Mouse (Mus musculus): Measurements from ENCODE around the gene Adcy4. TPM values are rescaled to one million over a fixed set of nuclear protein-coding genes. Genes with fewer than 3 reads are reported as not detected.
"Not testable (repeated sequence)": the region's sequence is repeated elsewhere in the genome, so short reads cannot be mapped to it uniquely, and the experiment has no call there.

Gene Adcy4
- polyA plus RNA-seq, 1 experiment from 2014 or later, result 1.9 TPM

DNA sequence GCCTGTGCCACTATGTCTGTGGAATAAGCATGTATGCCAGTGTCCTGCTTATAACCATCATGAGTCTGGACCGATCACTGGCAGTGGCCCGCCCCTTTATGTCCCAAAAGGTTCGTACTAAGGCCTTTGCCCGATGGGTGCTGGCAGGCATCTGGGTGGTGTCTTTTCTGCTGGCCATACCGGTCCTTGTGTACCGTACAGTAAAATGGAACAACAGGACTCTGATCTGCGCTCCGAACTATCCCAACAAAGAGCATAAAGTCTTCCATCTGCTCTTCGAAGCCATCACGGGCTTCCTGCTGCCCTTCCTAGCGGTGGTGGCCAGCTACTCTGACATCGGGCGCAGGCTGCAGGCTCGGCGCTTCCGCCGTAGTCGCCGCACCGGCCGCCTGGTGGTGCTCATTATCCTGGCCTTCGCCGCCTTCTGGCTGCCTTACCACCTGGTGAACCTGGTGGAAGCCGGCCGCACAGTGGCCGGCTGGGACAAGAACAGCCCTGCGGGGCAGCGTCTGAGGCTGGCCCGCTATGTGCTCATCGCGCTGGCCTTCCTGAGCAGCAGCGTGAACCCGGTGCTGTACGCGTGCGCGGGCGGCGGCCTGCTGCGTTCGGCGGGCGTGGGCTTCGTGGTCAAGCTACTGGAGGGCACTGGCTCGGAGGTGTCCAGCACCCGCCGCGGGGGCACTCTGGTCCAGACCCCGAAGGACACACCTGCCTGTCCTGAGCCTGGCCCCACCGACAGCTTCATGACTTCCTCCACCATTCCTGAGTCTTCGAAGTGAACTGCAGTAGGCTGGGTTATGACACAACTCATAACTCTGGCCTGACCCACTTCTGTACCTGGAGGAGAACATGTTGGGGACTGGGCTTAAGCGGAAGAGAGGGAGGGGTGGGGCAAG is 16.1 kb downstream of the Adcy4 start:
- H3K9me3 ChIP-seq (replicated peaks; ENCODE audit: control insufficient read depth, low read length), result no peaks in the 10 kb centered on the region
- no peak overlapping the region for H3K27ac ChIP-seq (ENCODE audit: low read depth, low read length)
- H3K4me3 ChIP-seq (ENCODE audit: low read depth, low read length), result peak overlapping the region; percentile 39
- peaks cover 4% of the 10 kb centered on the region; the same call in 1 of the 2 replicates for H3K4me1 ChIP-seq (ENCODE audit: control insufficient read depth, insufficient read depth, low read length)
- peak; percentile 66 for ATAC-seq
- peak; percentile 48 for DNase-seq (ENCODE audit: low spot score)
- 13% methylated on average over 52 of the region's 52 CpGs for WGBS
- peak overlapping the region; percentile 57 for H3K9ac ChIP-seq (ENCODE audit: low read length)
- peaks cover 39% of the 10 kb centered on the region for H3K27me3 ChIP-seq (replicated peaks; ENCODE audit: control insufficient read depth, insufficient read depth, low read length)
- H3K4me2 ChIP-seq (ENCODE audit: low read length), result peak overlapping the region; percentile 58
- H3K36me3 ChIP-seq (ENCODE audit: control insufficient read depth, insufficient read depth, low read length), result no peaks in the 10 kb centered on the region

- H3K27me3 ChIP-seq (replicated peaks; ENCODE audit: control insufficient read depth, insufficient read depth, low read length), result peaks cover 58% of the 10 kb centered on the region
- H3K4me1 ChIP-seq (ENCODE audit: control insufficient read depth, insufficient read depth, low read length), result peaks cover 8% of the 10 kb centered on the region; the same call in 1 of the 2 replicates
- no peaks in the 10 kb centered on the region for H3K36me3 ChIP-seq (ENCODE audit: control insufficient read depth, insufficient read depth, low read length)
- no peak within 1 kb of the TSS for H3K27ac ChIP-seq (ENCODE audit: low read depth, low read length)
- no peak within 1 kb of the TSS for H3K4me2 ChIP-seq (ENCODE audit: low read length)
- H3K9ac ChIP-seq (ENCODE audit: low read length), result no peak within 1 kb of the TSS
- no peak within 1 kb of the TSS for H3K4me3 ChIP-seq (ENCODE audit: low read depth, low read length)
- no peak for ATAC-seq
- H3K9me3 ChIP-seq (replicated peaks; ENCODE audit: control insufficient read depth, low read length), result no peaks in the 10 kb centered on the region
- WGBS, result 78% methylated on average over 4 of the region's 4 CpGs
- no peak for DNase-seq (ENCODE audit: low spot score)
Measured at GRCm38 (mm10) chr14:55765696-55766095, 18.2 kb downstream of the Adcy4 start, which contains the start of gene Ltb4r1. TSS of gene Ltb4r1 (plus strand) at chr14:55765962.

DNA sequence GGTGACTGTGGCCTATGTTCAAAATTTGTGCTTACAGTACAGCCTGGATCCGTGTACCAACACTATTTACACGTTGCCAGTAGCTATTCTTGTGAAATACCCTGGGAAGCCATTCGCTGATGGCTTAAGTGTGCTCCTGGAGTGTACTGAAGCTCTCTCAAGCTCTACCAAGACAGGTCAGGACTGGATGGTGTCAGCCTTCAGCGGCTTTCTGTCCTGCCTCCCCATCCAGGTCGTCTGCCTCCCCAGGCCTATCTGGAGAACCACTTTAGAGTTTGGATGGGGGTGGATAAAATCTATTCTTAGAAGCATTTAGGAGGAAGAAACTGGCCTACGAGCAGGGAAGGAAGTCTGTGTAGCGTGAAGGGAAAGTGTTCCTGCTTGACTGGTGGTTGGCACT is 20.7 kb downstream of the Adcy4 start:
- ATAC-seq, result no peak
- Histone ChIP-seq H3K4me3 (ENCODE audit: low read depth, low read length) (no peak overlapping the region), H3K36me3 (ENCODE audit: control insufficient read depth, insufficient read depth, low read length) (no peaks in the 10 kb centered on the region), H3K9ac (ENCODE audit: low read length) (no peak overlapping the region), H3K4me1 (ENCODE audit: control insufficient read depth, insufficient read depth, low read length) (peaks cover 8% of the 10 kb centered on the region; the same call in 1 of the 2 replicates), H3K27ac (ENCODE audit: low read depth, low read length) (no peak overlapping the region), H3K4me2 (ENCODE audit: low read length) (0 out of 2 replicates have a peak overlapping the region, but pooled peaks have one; percentile 92), H3K9me3 (replicated peaks; ENCODE audit: control insufficient read depth, low read length) (no peaks in the 10 kb centered on the region), H3K27me3 (replicated peaks; ENCODE audit: control insufficient read depth, insufficient read depth, low read length) (peaks cover 56% of the 10 kb centered on the region)
- 66% methylated on average over 7 of the region's 7 CpGs for WGBS
- DNase-seq (ENCODE audit: low spot score), result no peak

DNA sequence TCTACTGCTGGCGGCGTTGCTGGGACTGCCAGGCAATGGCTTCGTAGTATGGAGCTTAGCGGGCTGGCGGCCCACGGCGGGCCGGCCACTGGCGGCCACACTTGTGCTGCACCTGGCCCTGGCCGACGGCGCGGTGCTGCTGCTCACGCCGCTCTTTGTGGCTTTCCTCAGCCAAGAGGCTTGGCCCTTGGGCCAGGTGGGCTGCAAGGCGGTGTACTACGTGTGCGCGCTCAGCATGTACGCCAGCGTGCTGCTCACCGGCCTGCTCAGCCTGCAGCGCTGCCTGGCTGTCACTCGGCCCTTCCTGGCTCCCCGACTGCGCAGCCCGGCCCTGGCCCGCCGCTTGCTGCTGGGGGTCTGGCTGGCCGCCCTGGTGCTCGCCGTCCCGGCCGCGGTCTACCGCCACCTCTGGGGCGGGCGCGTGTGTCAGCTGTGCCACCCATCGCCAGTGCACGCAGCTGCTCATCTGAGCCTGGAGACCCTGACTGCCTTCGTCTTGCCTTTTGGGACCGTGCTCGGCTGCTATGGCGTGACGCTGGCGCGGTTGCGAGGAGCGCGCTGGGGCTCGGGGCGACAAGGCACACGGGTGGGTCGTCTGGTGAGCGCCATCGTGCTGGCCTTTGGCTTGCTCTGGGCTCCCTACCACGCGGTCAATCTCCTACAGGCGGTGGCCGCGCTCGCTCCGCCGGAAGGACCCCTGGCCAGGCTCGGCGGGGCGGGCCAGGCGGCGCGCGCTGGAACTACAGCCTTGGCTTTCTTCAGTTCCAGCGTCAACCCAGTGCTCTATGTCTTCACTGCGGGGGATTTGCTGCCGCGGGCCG is 21.7 kb downstream of the Adcy4 start:
- peak overlapping the region; percentile 53 for H3K4me3 ChIP-seq (ENCODE audit: low read depth, low read length)
- peak overlapping the region; percentile 75 for H3K9ac ChIP-seq (ENCODE audit: low read length)
- under 1% methylated on average over 77 of the region's 77 CpGs for WGBS
- no peaks in the 10 kb centered on the region for H3K9me3 ChIP-seq (replicated peaks; ENCODE audit: control insufficient read depth, low read length)
- H3K36me3 ChIP-seq (ENCODE audit: control insufficient read depth, insufficient read depth, low read length), result no peaks in the 10 kb centered on the region
- peaks cover 4% of the 10 kb centered on the region; the same call in 1 of the 2 replicates for H3K4me1 ChIP-seq (ENCODE audit: control insufficient read depth, insufficient read depth, low read length)
- DNase-seq (ENCODE audit: low spot score) (peak; percentile 57), ATAC-seq (peak; percentile 80)
- no peak overlapping the region; the same call in 1 of the 2 replicates for H3K27ac ChIP-seq (ENCODE audit: low read depth, low read length)
- H3K4me2 ChIP-seq (ENCODE audit: low read length), result peak overlapping the region; percentile 92
- H3K27me3 ChIP-seq (replicated peaks; ENCODE audit: control insufficient read depth, insufficient read depth, low read length), result peaks cover 48% of the 10 kb centered on the region

- H3K9ac ChIP-seq (ENCODE audit: low read length), result peak within 1 kb of the TSS; percentile 75
- peak within 1 kb of the TSS; percentile 53 for H3K4me3 ChIP-seq (ENCODE audit: low read depth, low read length)
- H3K27ac ChIP-seq (ENCODE audit: low read depth, low read length), result no peak within 1 kb of the TSS
- H3K9me3 ChIP-seq (replicated peaks; ENCODE audit: control insufficient read depth, low read length), result no peaks in the 10 kb centered on the region
- DNase-seq (ENCODE audit: low spot score), result no peak
- peaks cover 4% of the 10 kb centered on the region; the same call in 1 of the 2 replicates for H3K4me1 ChIP-seq (ENCODE audit: control insufficient read depth, insufficient read depth, low read length)
- no peak for ATAC-seq
- peaks cover under 1% of the 10 kb centered on the region; the same call in 1 of the 2 replicates for H3K36me3 ChIP-seq (ENCODE audit: control insufficient read depth, insufficient read depth, low read length)
- H3K27me3 ChIP-seq (replicated peaks; ENCODE audit: control insufficient read depth, insufficient read depth, low read length), result peaks cover 45% of the 10 kb centered on the region
- H3K4me2 ChIP-seq (ENCODE audit: low read length), result peak within 1 kb of the TSS; percentile 92
- 78% methylated on average over 6 of the region's 6 CpGs for WGBS
Measured at GRCm38 (mm10) chr14:55761163-55761562, 22.7 kb downstream of the Adcy4 start, which contains the start of gene Ltb4r2. TSS of gene Ltb4r2 (plus strand) at chr14:55761428.

DNA sequence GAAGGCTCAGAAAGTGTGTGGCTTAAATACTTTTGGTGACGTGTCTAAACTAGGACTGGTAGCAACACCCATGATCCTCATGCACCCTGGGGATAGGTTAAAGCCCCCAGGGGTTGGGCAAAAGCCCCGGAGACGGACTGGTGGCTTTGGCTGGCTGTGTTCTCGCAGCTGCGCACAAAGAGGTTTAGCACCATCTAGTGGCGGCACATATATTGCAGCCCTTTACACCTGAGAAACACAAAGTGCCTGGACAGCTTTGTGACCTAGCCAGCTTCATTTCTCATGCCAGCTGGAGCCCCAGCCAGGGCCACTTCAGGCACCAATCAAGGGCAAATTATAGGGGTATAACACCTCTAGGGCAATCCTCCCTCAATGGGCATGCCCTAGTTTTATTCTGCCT is 23.7 kb downstream of the Adcy4 start:
- not testable (repeated sequence) for H3K4me3 ChIP-seq (ENCODE audit: low read depth, low read length); H3K4me1 ChIP-seq (ENCODE audit: control insufficient read depth, insufficient read depth, low read length); H3K27ac ChIP-seq (ENCODE audit: low read depth, low read length); H3K9me3 ChIP-seq (replicated peaks; ENCODE audit: control insufficient read depth, low read length); H3K9ac ChIP-seq (ENCODE audit: low read length)
- peaks cover 39% of the 10 kb centered on the region for H3K27me3 ChIP-seq (replicated peaks; ENCODE audit: control insufficient read depth, insufficient read depth, low read length)
- DNase-seq (ENCODE audit: low spot score), result peak; percentile 87
- ATAC-seq, result peak; percentile 40
- peak overlapping the region; percentile 30 for H3K4me2 ChIP-seq (ENCODE audit: low read length)
- 0% methylated on average over 5 of the region's 6 CpGs for WGBS
- peaks cover 10% of the 10 kb centered on the region for H3K36me3 ChIP-seq (ENCODE audit: control insufficient read depth, insufficient read depth, low read length)

DNA sequence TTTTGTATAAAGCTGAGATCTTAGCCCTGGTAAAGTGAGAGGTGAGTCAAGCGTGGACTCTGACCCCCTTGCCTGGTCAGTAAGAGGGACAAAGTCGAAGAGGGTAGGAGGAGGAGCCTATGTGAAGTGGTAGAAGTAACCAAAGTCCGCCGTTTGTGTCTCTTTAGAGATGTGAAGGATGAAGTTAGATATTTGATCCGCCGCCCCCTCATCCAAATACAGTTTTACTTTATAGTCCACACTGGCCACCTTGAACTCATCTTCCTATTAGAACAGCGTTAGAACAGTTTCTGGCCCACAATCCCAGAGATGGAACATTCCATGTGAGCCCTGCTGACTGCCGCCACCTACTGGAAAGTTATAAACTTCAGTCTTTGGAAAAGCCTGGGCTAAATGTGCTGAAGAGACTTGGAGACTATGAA is 25.5 kb downstream of the Adcy4 start, which contains the start of gene Cideb:
TSS of gene Cideb (minus strand) at position 96 of the 422 bp plus-strand sequence.
- DNase-seq (ENCODE audit: low spot score), result peak; percentile 78
- WGBS, result 18% methylated on average over 8 of the region's 8 CpGs
- H3K27ac ChIP-seq (ENCODE audit: low read depth, low read length), result no peak within 1 kb of the TSS
- H3K4me2 ChIP-seq (ENCODE audit: low read length), result no peak within 1 kb of the TSS
- H3K4me1 ChIP-seq (ENCODE audit: control insufficient read depth, insufficient read depth, low read length), result peaks cover 4% of the 10 kb centered on the region; the same call in 1 of the 2 replicates
- H3K9ac ChIP-seq (ENCODE audit: low read length), result no peak within 1 kb of the TSS
- peaks cover 28% of the 10 kb centered on the region for H3K36me3 ChIP-seq (ENCODE audit: control insufficient read depth, insufficient read depth, low read length)
- peak; percentile 5; the same call in 1 of the 2 replicates for ATAC-seq
- H3K4me3 ChIP-seq (ENCODE audit: low read depth, low read length), result no peak within 1 kb of the TSS
- no peaks in the 10 kb centered on the region for H3K9me3 ChIP-seq (replicated peaks; ENCODE audit: control insufficient read depth, low read length)
- H3K27me3 ChIP-seq (replicated peaks; ENCODE audit: control insufficient read depth, insufficient read depth, low read length), result peaks cover 29% of the 10 kb centered on the region

DNA sequence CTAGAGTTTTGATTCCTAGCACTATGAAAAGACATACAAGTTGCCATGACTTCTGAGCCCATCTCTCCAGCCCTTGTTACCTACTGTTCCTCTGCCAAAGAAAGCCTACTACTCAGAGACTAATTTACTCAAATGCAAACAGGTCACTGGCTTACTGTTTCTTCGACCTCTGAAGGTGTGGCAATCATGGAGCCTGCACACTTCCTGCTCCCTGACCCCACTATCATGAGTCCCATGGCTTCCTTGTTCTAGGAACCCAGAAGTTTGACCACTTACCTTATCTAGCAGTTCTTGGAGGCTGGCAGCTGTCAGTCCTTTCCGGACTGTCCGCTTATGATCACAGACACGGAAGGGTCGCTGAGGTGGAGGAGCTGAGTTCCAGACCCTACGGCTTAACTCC is 26.3 kb downstream of the Adcy4 start:
- ATAC-seq (no peak), DNase-seq (ENCODE audit: low spot score) (no peak)
- WGBS, result 85% methylated on average over 6 of the region's 6 CpGs
- no peak overlapping the region for H3K9ac ChIP-seq (ENCODE audit: low read length)
- H3K4me2 ChIP-seq (ENCODE audit: low read length), result no peak overlapping the region
- peaks cover 36% of the 10 kb centered on the region for H3K36me3 ChIP-seq (ENCODE audit: control insufficient read depth, insufficient read depth, low read length)
- H3K4me3 ChIP-seq (ENCODE audit: low read depth, low read length), result no peak overlapping the region
- H3K27me3 ChIP-seq (replicated peaks; ENCODE audit: control insufficient read depth, insufficient read depth, low read length), result peaks cover 21% of the 10 kb centered on the region
- H3K9me3 ChIP-seq (replicated peaks; ENCODE audit: control insufficient read depth, low read length), result no peaks in the 10 kb centered on the region
- H3K27ac ChIP-seq (ENCODE audit: low read depth, low read length), result no peak overlapping the region
- H3K4me1 ChIP-seq (ENCODE audit: control insufficient read depth, insufficient read depth, low read length), result peaks cover 4% of the 10 kb centered on the region; the same call in 1 of the 2 replicates
